Mouse (Mus musculus) gastrocnemius, adult 2 months (tissue): ENCODE measurements around the gene Gm17364. TPM values are rescaled to one million over a fixed set of nuclear protein-coding genes. Genes with fewer than 3 reads are reported as not detected.
"Not testable (repeated sequence)": the region's sequence is repeated elsewhere in the genome, so short reads cannot be mapped to it uniquely, and the experiment has no call there.

Experiments used
- DNase-seq: peaks from one replicate; pipeline ENCODE4 v3.0.0; 2022
- H3K27ac ChIP-seq: fragments of 200-600 bp; 2 replicates; pipeline ENCODE4 v1.8.1; 2022; ENCODE audit warnings: mild to moderate bottlenecking
- H3K4me3 ChIP-seq: fragments of 200-600 bp; 2 replicates; pipeline ENCODE4 v1.8.1; 2022; ENCODE audit warnings: mild to moderate bottlenecking, moderate library complexity
- CTCF ChIP-seq: fragments of 200-600 bp; IDR thresholded peaks from 2 replicates; pipeline ENCODE4 v1.8.1; 2022; ENCODE audit warnings: antibody characterized with exemption, mild to moderate bottlenecking, moderate library complexity
- intact Hi-C: fragments of 180-260 bp; cut with DNase I; formaldehyde crosslinking; loops from one replicate; pipeline ENCODE4 v1.15.1; 2025
- total RNA-seq, 2 experiments: library from RNA; stranded (reverse); gene quantifications; 2 replicates each; pipeline ENCODE4 v1.2.3; 2021

The Gm17364 gene
- total RNA-seq, 2 experiments from 2014 or later: not detected

DNA sequence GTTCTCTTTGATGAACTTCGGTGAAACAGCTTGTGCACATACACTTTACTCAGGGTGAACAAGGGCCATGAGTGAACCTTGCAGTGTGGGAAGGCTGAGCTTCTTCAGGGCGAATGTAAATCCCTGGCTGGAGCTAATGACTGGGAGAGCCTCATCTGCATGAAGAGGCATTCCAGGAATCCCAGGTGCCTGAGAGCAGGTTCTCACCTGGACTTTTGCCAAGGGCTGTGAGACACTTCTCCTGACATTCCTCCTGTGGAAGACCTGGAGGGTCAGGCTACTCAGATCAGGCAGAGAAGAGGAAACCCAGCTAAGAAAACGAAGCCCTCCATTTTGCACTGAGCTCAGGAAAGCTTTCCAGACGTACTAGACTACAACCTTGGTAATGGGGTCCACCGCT lies 6.9 kb upstream of the Gm17364 start:
- no peak for TF ChIP-seq CTCF
- Histone ChIP-seq H3K4me3 (no peak overlapping the region), H3K27ac (no peak overlapping the region)
- DNase-seq: no peak
- intact Hi-C loops: loop anchor here (5.0 kb wide), 1 partner anchor 352 kb away; no protein-coding TSS in a partner anchor

DNA sequence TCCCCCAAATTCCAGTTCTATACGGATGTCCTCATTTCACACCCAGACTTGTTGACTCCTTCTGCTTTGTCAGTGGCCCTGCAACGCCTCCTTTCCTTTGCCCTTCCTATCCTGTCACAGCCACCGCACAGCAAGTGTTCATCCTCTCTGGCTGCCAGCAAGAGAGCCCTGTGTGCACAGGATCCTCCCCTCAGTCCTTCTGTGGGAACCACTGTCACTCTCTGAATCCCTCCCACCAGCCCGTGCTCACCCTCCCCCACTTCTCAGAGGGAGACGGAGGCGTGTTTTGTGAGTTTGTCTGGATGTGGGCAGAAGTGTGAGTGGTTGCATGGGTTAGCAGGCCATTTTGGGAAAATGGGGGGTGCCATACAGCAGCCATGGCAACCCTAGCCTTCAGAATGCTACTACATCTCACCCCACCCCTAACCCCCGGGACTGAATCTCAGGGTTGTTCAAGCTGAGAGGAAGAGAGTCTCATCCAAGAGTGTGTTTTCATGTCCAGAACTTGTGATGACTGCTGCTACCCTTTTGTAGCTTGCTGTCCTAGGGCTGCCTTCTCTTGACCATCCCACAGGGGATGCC lies 5.9 kb downstream of the Gm17364 start:
- intact Hi-C loops: no loop called here
- H3K4me3 ChIP-seq: no peak overlapping the region
- no peak overlapping the region for H3K27ac ChIP-seq
- no peak for TF ChIP-seq CTCF
- no peak for DNase-seq

DNA sequence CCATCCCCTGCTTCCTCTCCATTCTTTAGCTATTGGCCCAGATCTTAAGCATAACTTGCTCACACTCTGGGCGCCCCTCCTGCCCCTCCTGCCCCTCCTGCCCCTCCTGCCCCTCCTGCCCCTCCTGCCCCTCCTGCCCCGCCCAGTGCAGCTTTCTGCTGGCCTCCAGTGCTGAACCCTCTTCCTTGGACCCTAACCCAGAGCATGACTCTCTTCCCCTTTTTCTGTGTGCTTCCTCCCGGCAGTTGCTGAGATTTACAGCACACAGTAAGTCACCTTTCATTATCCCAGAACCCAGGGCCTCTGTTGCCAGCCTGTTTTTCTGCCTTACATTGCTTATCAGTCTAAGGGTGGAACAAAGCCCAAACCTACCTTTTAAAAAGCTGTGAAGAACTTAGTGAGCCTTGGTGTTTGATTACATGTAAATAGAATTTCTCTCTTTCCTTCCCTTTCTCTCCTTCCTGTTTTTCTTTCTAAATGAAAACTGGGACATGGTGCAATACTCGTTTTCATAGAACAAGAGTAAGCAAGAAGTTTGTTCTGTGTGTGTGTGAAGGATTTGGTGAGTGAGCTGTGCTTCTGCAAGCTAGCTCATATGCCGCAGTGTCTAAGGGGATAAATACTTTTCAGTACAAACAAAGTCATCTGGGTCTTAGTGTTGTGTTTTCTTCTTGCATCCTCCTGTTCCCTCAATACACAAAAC lies 10.3 kb downstream of the Gm17364 start:
- DNase-seq: no peak
- intact Hi-C loops: no loop called here
- TF ChIP-seq CTCF: no peak
- Histone ChIP-seq H3K27ac (no peak overlapping the region), H3K4me3 (no peak overlapping the region)

DNA sequence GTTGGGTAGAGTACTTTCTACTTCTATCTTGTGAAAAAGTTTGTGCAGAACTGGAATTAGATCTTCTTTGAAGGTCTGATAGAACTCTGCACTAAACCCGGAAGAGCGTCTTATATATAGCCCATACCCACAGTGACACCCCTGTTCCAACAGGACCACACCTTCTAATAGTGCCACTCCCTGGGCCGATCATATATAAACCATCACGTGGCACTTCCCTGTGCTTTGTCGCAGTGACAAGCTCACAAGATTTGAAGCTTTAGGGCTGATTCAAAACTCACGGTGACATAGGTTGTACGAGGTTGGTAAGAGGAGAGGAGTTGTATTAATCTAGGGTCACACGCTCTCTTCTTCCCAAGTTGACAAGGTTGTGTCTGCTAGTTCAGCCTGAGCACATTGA lies 12.2 kb downstream of the Gm17364 start:
- H3K27ac ChIP-seq, intact Hi-C loops, H3K4me3 ChIP-seq, DNase-seq: not testable (repeated sequence)

DNA sequence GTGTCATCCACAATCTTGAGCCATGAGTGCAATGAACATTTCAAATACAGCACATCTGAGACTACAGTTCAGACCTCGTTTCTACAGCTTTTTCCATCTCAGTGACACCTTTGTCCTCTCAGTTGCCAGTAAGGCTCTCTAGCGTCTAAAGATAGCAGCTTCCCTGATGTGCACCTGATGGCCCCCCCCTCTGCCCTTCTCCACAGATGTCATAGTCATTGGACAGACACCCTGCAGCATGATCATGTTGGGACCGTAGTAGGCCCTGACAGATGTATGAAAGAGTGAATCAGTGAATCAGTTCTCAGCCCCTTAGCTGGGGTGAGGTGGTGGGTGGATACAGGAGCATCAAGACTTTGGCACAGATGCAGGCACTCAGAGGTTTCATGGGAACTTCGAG lies 15.9 kb downstream of the Gm17364 start:
- intact Hi-C loops: no loop called here
- Histone ChIP-seq H3K27ac (peak overlapping the region; percentile 53; the same call in 1 of the 2 replicates), H3K4me3 (no peak overlapping the region)
- DNase-seq: no peak
- no peak for TF ChIP-seq CTCF

DNA sequence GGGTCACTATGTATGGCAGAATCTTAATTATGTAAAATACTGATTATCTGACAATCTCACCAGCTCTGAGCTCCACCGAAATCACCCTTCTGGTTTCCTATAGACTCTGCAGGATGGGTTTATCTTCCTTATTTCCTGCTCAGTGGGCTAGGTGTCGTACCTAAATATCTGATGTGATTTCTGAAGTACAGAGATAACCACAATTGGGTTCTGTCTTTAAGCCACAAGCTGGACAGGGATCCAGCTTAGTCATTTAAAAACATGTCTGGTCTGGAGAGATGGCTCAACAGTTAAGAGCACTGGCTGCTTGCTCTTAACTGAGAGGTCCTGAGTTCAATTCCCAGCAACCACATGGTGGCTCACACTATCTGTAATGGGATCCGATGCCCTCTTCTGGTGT lies 16.8 kb downstream of the Gm17364 start:
- Histone ChIP-seq H3K27ac (no peak overlapping the region), H3K4me3 (no peak overlapping the region)
- intact Hi-C loops: no loop called here
- no peak for DNase-seq
- TF ChIP-seq CTCF: no peak

DNA sequence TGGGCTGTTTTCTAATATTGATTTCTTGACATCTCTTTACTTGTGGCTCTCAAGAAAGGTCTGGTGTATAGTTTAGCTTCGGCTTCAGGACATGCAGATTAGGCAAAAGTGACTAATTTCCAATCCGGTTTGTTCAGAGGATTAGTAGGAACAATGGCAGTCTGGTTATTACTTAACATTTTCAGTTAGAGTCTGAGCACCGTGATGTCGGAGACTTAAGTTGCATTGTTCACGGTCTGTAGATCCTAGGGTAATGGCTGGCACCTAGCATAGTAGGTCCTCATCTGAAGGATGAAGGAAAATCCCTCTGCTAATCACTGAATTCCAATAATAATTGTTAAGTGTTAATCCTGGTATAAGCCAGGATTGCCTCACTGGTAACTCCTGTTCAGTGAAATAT lies 17.7 kb downstream of the Gm17364 start:
- no peak for DNase-seq
- intact Hi-C loops: no loop called here
- TF ChIP-seq CTCF: no peak
- H3K4me3 ChIP-seq: no peak overlapping the region
- no peak overlapping the region for H3K27ac ChIP-seq

DNA sequence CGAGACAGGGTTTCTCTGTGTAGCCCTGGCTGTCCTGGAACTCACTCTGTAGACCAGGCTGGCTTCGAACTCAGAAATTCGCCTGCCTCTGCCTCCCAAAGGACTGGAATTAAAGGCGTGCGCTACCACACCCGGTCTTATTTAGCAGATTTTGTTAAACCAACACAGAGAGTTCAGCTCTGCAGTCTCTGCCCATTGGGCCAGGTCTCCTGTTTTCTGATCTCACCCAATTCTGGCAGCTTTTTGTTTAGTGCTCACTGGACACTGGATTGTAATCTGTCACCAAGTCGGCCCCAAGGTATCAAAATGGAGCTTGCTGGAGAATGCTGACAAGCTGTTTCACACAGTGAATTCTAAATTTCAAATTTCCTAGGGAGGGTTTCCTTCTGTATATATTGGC lies 21.0 kb downstream of the Gm17364 start:
- Histone ChIP-seq H3K27ac (no peak overlapping the region), H3K4me3 (no peak overlapping the region)
- no peak for DNase-seq
- no peak for TF ChIP-seq CTCF
- intact Hi-C loops: no loop called here

DNA sequence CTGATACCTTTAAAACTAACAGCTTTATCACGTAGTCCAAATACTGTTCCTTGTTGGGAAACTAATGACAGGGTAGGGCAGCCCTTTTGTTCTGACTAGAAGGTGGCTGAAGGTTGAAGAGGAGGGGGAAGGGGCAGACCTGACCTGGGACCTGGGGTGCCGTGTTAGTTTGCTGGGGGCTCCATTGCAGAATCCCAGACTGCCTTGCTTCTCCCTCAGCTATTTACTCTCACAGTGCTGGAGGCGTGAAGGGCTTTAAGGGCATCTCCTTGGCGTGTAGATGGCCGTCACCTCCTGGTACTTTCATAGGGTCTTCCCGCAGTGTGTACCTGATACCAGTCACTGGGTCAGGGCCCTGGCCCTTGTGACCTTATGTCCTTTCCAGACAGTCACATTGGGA lies 21.6 kb downstream of the Gm17364 start:
- Histone ChIP-seq H3K27ac (no peak overlapping the region), H3K4me3 (no peak overlapping the region)
- TF ChIP-seq CTCF: no peak
- intact Hi-C loops: no loop called here
- no peak for DNase-seq

DNA sequence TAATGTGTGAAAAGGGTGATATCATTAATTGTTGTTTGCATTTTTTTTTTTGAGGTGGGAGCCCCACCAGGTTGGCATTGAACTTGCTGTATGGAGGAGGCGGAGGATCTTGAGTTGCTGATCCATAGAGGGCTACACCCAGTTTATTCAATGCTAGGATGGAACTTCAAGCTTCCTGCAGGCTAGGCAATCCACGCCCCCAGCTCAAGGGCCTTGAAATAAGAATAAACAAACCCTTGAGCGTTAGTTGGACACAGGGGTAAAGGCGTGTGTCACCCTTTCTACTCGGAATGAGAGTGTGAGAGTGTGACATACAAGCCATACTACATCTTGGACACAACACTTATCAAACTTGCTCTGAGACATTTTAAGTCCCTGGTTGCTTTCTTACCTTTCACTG lies 22.1 kb downstream of the Gm17364 start:
- DNase-seq: no peak
- Histone ChIP-seq H3K27ac (no peak overlapping the region), H3K4me3 (no peak overlapping the region)
- no peak for TF ChIP-seq CTCF
- intact Hi-C loops: no loop called here

DNA sequence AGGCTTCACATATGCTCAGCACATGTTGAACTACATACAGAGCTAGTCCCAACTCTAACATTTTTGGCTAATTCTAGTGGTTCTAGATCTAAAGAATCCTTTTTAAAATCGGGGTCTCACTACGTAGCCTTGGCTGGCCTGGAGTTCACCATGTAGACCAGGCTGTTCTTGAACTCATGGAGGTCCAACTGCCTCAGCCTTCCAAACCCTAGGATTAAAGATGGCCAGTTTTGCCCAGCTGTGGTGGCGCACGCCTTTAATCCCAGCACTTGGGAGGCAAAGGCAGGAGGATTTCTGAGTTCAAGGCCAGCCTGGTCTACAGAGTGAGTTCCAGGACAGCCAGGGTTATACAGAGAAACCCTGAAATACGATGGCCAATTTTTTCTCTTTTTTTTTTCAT lies 22.5 kb downstream of the Gm17364 start:
- peak overlapping the region; percentile 90 for H3K4me3 ChIP-seq
- H3K27ac ChIP-seq, intact Hi-C loops, DNase-seq: not testable (repeated sequence)

DNA sequence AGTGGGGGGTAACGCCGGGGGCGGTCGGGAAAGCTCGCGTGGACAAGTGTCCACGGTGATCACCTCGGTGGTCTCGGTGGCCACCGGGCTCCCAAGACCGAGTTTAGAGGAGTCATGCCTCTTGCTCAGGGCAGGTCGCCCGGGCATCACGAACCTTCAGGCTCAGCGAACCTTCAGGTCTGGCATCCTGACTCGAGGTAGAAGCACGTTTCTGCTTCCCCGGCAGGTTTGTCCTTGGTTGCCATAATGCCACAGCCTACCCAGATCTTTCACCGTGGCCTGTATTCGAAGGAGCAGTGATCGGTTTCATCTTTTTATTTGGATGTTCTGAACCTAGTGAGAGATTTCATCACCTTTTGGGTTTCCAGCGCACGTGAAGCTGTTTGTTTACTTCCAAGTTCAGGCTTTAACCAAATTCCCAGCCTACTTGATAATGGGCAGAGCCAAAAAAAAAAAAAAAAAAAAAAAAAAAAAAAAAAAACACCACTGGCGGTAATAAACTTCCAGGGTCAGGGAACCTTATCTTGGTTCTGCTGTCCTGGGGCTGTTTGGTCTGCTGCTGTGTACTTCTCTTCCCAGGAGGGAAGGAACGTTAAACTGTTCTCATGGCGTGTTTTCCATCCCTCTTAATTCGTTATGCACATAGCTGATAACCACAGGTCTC lies 23.3 kb downstream of the Gm17364 start:
- intact Hi-C loops: no loop called here
- DNase-seq: no peak
- H3K27ac ChIP-seq: peak overlapping the region; percentile 99
- no peak for TF ChIP-seq CTCF
- H3K4me3 ChIP-seq: peak overlapping the region; percentile 90

DNA sequence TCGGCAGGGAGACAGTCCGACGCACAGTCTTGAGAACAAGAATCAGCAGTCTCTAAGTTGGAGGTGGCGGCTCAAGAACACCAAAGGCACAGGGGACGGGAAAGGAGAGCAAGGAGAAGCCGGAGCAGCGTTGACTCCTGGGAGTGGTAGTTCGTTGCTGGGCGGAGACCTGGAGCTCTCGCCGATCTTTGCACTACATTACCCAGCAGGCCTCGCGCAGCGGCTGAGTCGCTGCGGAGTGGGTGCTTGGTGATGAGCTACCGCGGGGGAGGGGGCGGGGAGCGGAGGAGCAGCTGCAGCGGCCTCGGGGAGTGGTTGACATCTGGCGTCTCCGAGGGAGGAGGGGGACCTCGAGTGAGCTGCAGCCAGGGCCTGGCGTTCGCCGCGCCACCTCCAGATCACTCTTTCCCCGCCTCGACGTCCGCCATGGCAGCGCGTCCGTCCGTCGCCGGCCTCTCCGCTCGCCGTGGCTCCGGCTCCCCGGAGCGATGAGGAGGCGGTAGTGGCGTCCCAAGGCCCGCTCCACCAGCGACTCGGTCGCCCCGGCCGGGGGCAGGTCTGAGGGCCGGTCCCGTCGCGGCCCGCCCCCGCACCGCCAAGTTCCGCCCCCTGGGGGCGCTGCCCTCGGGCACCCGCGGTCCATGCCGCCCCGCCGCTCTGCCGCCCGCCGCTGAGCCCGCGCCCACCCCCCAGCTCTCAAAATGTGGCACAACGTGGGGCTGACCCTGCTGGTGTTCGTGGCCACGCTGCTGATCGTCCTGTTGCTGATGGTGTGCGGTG lies 24.0 kb downstream of the Gm17364 start, which contains the start of gene Smim13:
Gene Smim13, plus strand, starts transcription at position 307 of the 780 bp plus-strand sequence.
- peak; percentile 96 for DNase-seq
- intact Hi-C loops: loop anchor here (10.0 kb wide), 1 partner anchor 235 kb away; the partner anchor contains the start of gene Tmem14c
- TF ChIP-seq CTCF: peak; percentile 78
- Histone ChIP-seq H3K27ac (peak within 1 kb of the TSS; percentile 99), H3K4me3 (peak within 1 kb of the TSS; percentile 90)
